Mouse (Mus musculus) erythroblast, embryonic 14.5 days (primary cell): ENCODE results near the gene Dap.

Experiments used
- GATA1 ChIP-seq: IDR thresholded peaks from 2 replicates; pipeline ENCODE4 v1.6.1; 2012; ENCODE audit warnings: low read length, inconsistent platforms, mixed read lengths
- TAL1 ChIP-seq: IDR thresholded peaks from 3 replicates; pipeline ENCODE4 v1.6.1; 2012; ENCODE audit warnings: low read length, inconsistent platforms, mixed read lengths

DNA sequence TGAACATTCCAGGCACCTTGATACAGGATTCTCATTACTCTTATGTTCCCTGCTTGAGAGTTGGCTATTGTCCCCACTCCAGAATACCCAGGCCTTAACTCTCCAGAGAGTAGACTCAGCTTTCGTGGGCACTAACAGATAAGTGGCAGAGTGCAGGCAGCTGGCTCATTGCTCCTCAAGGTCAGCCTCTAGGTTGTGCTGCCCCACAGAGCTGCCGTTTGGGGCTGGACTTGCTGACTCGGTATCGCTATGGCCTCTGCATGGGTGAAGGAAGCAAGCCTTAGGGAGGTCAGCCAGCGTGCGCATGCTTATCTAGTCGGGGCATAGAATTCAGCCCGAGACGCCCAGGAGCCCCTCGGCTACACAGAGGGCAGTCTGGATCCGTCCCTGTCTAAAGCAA is 13.3 kb downstream of the Dap start:
- TF ChIP-seq TAL1 (no peak), GATA1 (no peak)
